Mouse (Mus musculus) hindbrain, embryonic 16.5 days (tissue): Measurements from ENCODE around the gene Aqp2. TPM values are rescaled to one million over a fixed set of nuclear protein-coding genes. Genes with fewer than 3 reads are reported as not detected.

Source experiments
- ATAC-seq: fragments of 200-750 bp; cut with Nextera tagmentation; 2 replicates; pipeline ENCODE4 v1.8.0; 2017; ENCODE audit warnings: moderate TSS enrichment, moderate library complexity
- H3K27ac ChIP-seq: fragments of 300-500 bp; sonication (generic); 2 replicates; pipeline ENCODE4 v1.5.1; 2014; ENCODE audit warnings: low read depth, mild to moderate bottlenecking, control low read depth, low read length, moderate library complexity
- H3K27me3 ChIP-seq: fragments of 300-500 bp; sonication (generic); replicated peaks from 2 replicates; pipeline ENCODE4 v1.6.1; 2014; ENCODE audit warnings: low read length; ENCODE audit not compliant: control insufficient read depth, insufficient read depth
- H3K36me3 ChIP-seq: fragments of 300-500 bp; sonication (generic); 2 replicates; pipeline ENCODE4 v1.6.1; 2014; ENCODE audit warnings: mild to moderate bottlenecking, low read length, moderate library complexity, mixed read lengths; ENCODE audit not compliant: control insufficient read depth, insufficient read depth
- H3K4me1 ChIP-seq: fragments of 300-500 bp; sonication (generic); 2 replicates; pipeline ENCODE4 v1.6.1; 2014; ENCODE audit warnings: low read depth, low read length; ENCODE audit not compliant: control insufficient read depth, insufficient read depth
- H3K4me2 ChIP-seq: fragments of 300-500 bp; sonication (generic); 2 replicates; pipeline ENCODE4 v1.6.1; 2014; ENCODE audit warnings: mild to moderate bottlenecking, low read length, control low read depth, moderate library complexity
- H3K4me3 ChIP-seq: fragments of 300-500 bp; sonication (generic); 2 replicates; pipeline ENCODE4 v1.5.1; 2014; ENCODE audit warnings: mild to moderate bottlenecking, low read length, control low read depth, moderate library complexity
- H3K9ac ChIP-seq: fragments of 300-500 bp; sonication (generic); 2 replicates; pipeline ENCODE4 v1.6.1; 2014; ENCODE audit warnings: low read depth, mild to moderate bottlenecking, control low read depth, low read length, moderate library complexity
- H3K9me3 ChIP-seq: fragments of 300-500 bp; sonication (generic); 2 replicates; pipeline ENCODE4 v1.6.1; 2014; ENCODE audit warnings: mild to moderate bottlenecking, low read length, moderate library complexity; ENCODE audit not compliant: control insufficient read depth
- WGBS: fragments of 180-500 bp; shearing (Covaris S2); extraction: QIAGEN DNeasy Blood & Tissue Kit; methylation state at CpG from one replicate; pipeline ENCODE4 v1.1.7; 2014; 5-methylcytosine and 5-hydroxymethylcytosine counted together
- polyA plus RNA-seq: library from polyadenylated mRNA; unstranded; fragments of >200 nt; fragmentation: Nextera tagmentation; extraction: Ambion mirVana; gene quantifications from 2 replicates; pipeline ENCODE4 v1.2.1, GENCODE M21; 2015

The Aqp2 gene
- polyA plus RNA-seq, 1 experiment from 2014 or later, result not detected

GRCm38 (mm10) chr15:99597596-99597995 is 18.7 kb downstream of the Aqp2 start:
- Histone ChIP-seq H3K9me3 (no peaks in the 10 kb centered on the region), H3K27ac (no peak overlapping the region), H3K9ac (no peak overlapping the region), H3K4me1 (peaks cover 18% of the 10 kb centered on the region), H3K4me2 (no peak overlapping the region), H3K27me3 (peaks cover 10% of the 10 kb centered on the region), H3K36me3 (no peaks in the 10 kb centered on the region), H3K4me3 (no peak overlapping the region)
- no peak for ATAC-seq
- 62% methylated on average over 8 of the region's 8 CpGs for WGBS

DNA sequence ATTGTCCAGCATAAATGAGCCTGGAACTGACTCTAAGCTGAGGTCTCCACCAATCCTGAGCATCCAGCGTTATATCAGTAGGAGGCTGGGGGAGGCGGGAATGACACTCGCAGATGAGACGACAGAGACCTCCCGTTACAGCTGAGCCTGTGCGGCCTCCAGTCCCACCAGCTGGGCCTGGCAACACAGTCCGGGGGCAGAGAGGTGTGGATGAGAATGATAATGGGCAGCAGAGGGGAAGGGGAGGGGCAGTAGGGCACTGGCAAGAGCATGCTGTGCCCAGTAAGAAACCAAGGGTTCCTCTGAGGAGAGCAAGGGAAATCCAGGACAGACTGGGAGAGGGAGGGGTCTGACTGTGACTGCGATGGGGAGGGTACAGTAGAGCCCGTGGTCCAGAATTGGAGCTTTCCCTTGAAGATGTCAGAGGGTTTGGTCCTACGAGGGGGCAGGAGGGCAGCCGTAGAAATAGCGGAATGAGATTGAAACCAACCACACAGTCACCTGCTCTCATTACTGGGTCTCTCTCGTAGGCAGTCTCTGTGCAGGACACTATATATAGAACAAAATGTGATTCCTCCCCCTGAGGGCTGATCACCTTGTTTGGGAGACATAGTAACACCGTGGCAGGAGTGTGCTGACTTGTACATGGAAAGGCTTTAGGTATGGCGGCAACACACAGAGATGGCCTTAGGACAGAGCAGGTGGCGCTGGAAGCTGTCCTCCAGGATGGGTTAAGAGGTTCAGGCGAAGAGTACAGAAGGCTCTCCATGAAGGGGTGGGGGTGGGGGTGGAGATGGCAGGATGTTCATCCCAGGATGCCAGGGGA is 20.6 kb downstream of the Aqp2 start:
- no peak overlapping the region for H3K4me3 ChIP-seq
- H3K4me1 ChIP-seq, result peaks cover 18% of the 10 kb centered on the region
- H3K36me3 ChIP-seq, result no peaks in the 10 kb centered on the region
- peak; percentile 32; the same call in 1 of the 2 replicates for ATAC-seq
- WGBS, result 33% methylated on average over 17 of the region's 17 CpGs
- H3K27ac ChIP-seq, result no peak overlapping the region; the same call in 1 of the 2 replicates
- no peak overlapping the region for H3K4me2 ChIP-seq
- peak overlapping the region; percentile 33; the same call in 1 of the 2 replicates for H3K9ac ChIP-seq
- H3K9me3 ChIP-seq, result no peaks in the 10 kb centered on the region
- H3K27me3 ChIP-seq, result peaks cover 3% of the 10 kb centered on the region

DNA sequence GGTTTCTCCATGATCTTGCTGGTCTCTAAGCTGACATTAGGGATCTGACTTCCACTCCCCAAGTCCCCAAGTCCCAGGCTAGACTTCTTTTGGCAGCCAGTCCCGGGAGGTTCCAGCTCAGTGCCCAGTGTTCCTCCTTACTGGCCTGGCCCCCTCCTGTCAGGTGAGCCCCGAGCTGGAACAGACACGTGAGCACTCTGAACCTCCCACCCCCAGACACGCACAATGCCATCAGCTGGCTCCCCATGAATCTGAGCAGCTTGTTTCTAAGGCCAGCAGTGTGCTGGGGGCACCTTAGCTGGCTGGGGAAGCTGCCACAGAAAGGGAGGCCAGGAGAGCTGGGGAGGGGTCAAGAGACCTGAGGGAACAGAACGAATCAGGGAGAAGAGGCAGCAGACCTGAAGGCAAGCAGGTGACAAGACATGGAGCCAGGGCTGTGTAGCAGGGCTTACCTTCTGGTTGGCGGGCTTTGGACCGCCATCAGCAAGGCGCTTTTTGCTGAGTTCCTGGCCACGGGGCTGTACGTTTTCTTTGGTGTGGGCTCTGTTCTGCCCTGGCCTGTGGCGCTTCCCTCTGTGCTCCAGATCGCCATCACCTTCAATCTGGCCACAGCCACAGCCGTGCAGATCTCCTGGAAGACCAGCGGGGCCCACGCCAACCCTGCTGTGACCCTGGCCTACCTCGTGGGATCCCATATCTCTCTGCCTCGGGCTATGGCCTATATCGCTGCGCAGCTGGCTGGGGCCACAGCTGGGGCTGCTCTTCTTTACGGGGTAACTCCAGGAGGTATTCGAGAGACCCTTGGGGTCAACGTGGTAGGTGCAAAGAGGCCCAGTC is 22.3 kb downstream of the Aqp2 start, which contains the start of gene Aqp6:
Aqp6 (plus strand) TSS at position 415 of the 837 bp plus-strand sequence.
- Histone ChIP-seq H3K9ac (peak within 1 kb of the TSS; percentile 27; the same call in 1 of the 2 replicates), H3K4me1 (peaks cover 19% of the 10 kb centered on the region), H3K36me3 (no peaks in the 10 kb centered on the region), H3K27me3 (no peaks in the 10 kb centered on the region), H3K27ac (peak within 1 kb of the TSS; percentile 42; the same call in 1 of the 2 replicates), H3K4me2 (no peak within 1 kb of the TSS), H3K4me3 (no peak within 1 kb of the TSS), H3K9me3 (no peaks in the 10 kb centered on the region)
- ATAC-seq, result no peak
- 46% methylated on average over 22 of the region's 22 CpGs for WGBS

GRCm38 (mm10) chr15:99601823-99602120 is 22.9 kb downstream of the Aqp2 start:
- no peak overlapping the region for H3K4me2 ChIP-seq
- 7% methylated on average over 5 of the region's 5 CpGs for WGBS
- H3K27ac ChIP-seq, result peak overlapping the region; percentile 42; the same call in 1 of the 2 replicates
- ATAC-seq, result no peak
- no peak overlapping the region for H3K9ac ChIP-seq
- peaks cover 20% of the 10 kb centered on the region for H3K4me1 ChIP-seq
- H3K4me3 ChIP-seq, result no peak overlapping the region
- no peaks in the 10 kb centered on the region for H3K27me3 ChIP-seq
- H3K36me3 ChIP-seq, result no peaks in the 10 kb centered on the region
- H3K9me3 ChIP-seq, result no peaks in the 10 kb centered on the region

GRCm38 (mm10) chr15:99602206-99602820 is 23.5 kb downstream of the Aqp2 start:
- Histone ChIP-seq H3K4me2 (no peak overlapping the region), H3K9ac (no peak overlapping the region), H3K4me1 (peaks cover 21% of the 10 kb centered on the region), H3K27ac (no peak overlapping the region), H3K27me3 (no peaks in the 10 kb centered on the region), H3K4me3 (no peak overlapping the region), H3K9me3 (no peaks in the 10 kb centered on the region), H3K36me3 (no peaks in the 10 kb centered on the region)
- WGBS, result 59% methylated on average over 17 of the region's 17 CpGs
- no peak for ATAC-seq

GRCm38 (mm10) chr15:99603216-99603615 is 24.4 kb downstream of the Aqp2 start:
- H3K36me3 ChIP-seq, result no peaks in the 10 kb centered on the region
- no peak overlapping the region for H3K9ac ChIP-seq
- no peak overlapping the region for H3K4me3 ChIP-seq
- no peak overlapping the region for H3K27ac ChIP-seq
- no peak overlapping the region for H3K4me2 ChIP-seq
- H3K4me1 ChIP-seq, result peaks cover 30% of the 10 kb centered on the region
- ATAC-seq, result no peak
- H3K27me3 ChIP-seq, result no peaks in the 10 kb centered on the region
- no peaks in the 10 kb centered on the region for H3K9me3 ChIP-seq
- 81% methylated on average over 7 of the region's 7 CpGs for WGBS

DNA sequence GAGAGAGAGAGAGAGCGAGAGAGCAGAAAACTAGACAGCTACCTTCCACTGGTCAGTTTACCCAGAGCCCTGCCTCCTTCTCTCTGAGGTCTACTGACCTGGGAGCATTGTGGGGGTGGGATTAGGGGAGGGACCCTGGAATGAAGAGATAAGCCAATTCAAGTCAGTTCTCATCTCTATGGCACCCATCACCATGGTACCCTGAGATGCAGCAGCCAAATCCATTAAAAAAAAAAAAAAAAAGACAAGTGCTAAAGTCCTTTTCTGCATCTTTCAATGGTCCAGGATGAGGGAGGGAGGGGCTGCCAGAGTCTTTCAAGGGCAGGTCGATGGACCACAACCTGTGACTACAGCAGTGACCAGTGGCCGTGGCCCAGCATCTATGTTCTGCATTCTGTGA is 26.7 kb downstream of the Aqp2 start:
- Histone ChIP-seq H3K9me3 (no peaks in the 10 kb centered on the region), H3K4me2 (no peak overlapping the region), H3K36me3 (no peaks in the 10 kb centered on the region), H3K27me3 (no peaks in the 10 kb centered on the region), H3K27ac (no peak overlapping the region), H3K9ac (no peak overlapping the region), H3K4me3 (no peak overlapping the region), H3K4me1 (peaks cover 19% of the 10 kb centered on the region)
- ATAC-seq, result no peak
- 63% methylated on average over 3 of the region's 3 CpGs for WGBS

GRCm38 (mm10) chr15:99606515-99606914 is 27.7 kb downstream of the Aqp2 start:
- no peaks in the 10 kb centered on the region for H3K36me3 ChIP-seq
- no peak overlapping the region for H3K4me2 ChIP-seq
- no peaks in the 10 kb centered on the region for H3K9me3 ChIP-seq
- no peak overlapping the region for H3K9ac ChIP-seq
- no peak overlapping the region for H3K27ac ChIP-seq
- 31% methylated on average over 5 of the region's 5 CpGs for WGBS
- H3K4me1 ChIP-seq, result peaks cover 23% of the 10 kb centered on the region
- H3K4me3 ChIP-seq, result no peak overlapping the region
- no peak for ATAC-seq
- no peaks in the 10 kb centered on the region for H3K27me3 ChIP-seq
